Mouse (Mus musculus) ES-Bruce4 (cell line): ENCODE measurements around the gene Rai14.

Experiments
- CTCF ChIP-seq: IDR thresholded peaks from one replicate; pipeline ENCODE4 v1.8.1; 2011; ENCODE audit warnings: low read depth, low read length
- POLR2A ChIP-seq: IDR thresholded peaks from one replicate; pipeline ENCODE4 v1.8.1; 2011; ENCODE audit warnings: low read length; ENCODE audit not compliant: insufficient read depth

GRCm38 (mm10) chr15:10593094-10593493 lies 121.3 kb downstream of the Rai14 start:
- TF ChIP-seq CTCF = no peak
- TF ChIP-seq POLR2A = no peak
